9 mouse cellular contexts compared by ENCODE assay signal in genomic region chr16:95749291-95750103, GRCm38 (mm10). TPM values are rescaled to one million over a fixed set of nuclear protein-coding genes. Genes with fewer than 3 reads are reported as not detected.
DNase-seq lines count a peak whose midpoint lies in the region; ATAC-seq and TF ChIP-seq lines count a peak whose summit lies in the region.
"Had no signal": no experiment of that assay in that cellular context is flagged by ENCODE, and none has a peak within 500 bp of the region (broad histone marks: within the 10 kb centered on the region; RNA-seq: fewer than 3 reads in every experiment).

No protein-coding gene starts in this region.

- no peak for ATAC-seq in lung, embryonic 15.5 days (ENCODE audit: borderline replicate concordance, extremely low read depth, low FRiP score, low TSS enrichment)
- peak; percentile 17 for ATAC-seq in Patski
- ATAC-seq in inflammation-experienced regulatory T-cells, adult 6 months = peak; percentile 39
- ATAC-seq in stomach, embryonic 16.5 days (ENCODE audit: insufficient read depth, low FRiP score) = peak; percentile 50; the same call in 1 of the 2 replicates

- peaks cover 35% of the 10 kb centered on the region for H3K4me1 ChIP-seq in lung, embryonic 15.5 days
- H3K4me1 ChIP-seq in stomach, embryonic 16.5 days (ENCODE audit: control insufficient read depth, insufficient read depth, low read length) = peaks cover 16% of the 10 kb centered on the region
- H3K4me1 ChIP-seq in forebrain, embryonic 10.5 days = 0 out of 2 replicates have a peak, but pooled peaks cover 3% of the 10 kb centered on the region

- H3K4me2 ChIP-seq in lung, embryonic 15.5 days = no peak overlapping the region
- H3K4me2 ChIP-seq in stomach, embryonic 16.5 days (ENCODE audit: low read depth, low read length) = no peak overlapping the region
- H3K4me2 ChIP-seq: heart, embryonic 13.5 days had no signal

- no peaks in the 10 kb centered on the region for H3K27me3 ChIP-seq in lung, embryonic 15.5 days
- H3K27me3 ChIP-seq in Patski = no peaks in the 10 kb centered on the region
- no peaks in the 10 kb centered on the region for H3K27me3 ChIP-seq in stomach, embryonic 16.5 days (ENCODE audit: control insufficient read depth, insufficient read depth, low read length)
- H3K27me3 ChIP-seq in forebrain, embryonic 10.5 days (ENCODE audit: poor library complexity, severe bottlenecking) = no peaks in the 10 kb centered on the region
- H3K27me3 ChIP-seq: heart, embryonic 13.5 days had no signal

- in situ Hi-C loops in Patski (cut with MboI; ENCODE audit: low pct_unique_long_range_greater_than_20kb) = no loop called here

- no peak for TF ChIP-seq CTCF in Patski (IDR thresholded peaks at IDR 0.05)

- DNase-seq in lung, postnatal 14 days = no peak
- no peak for DNase-seq in Patski (ENCODE audit: low read depth, low spot score)
- DNase-seq in cerebellum, postnatal 25 days = no peak
- DNase-seq in forebrain, embryonic 10.5 days (ENCODE audit: extremely low spot score, low spot score) = no peak
- no peak for DNase-seq in cerebellum, adult 9-11 months

- CTCF ChIA-PET in Patski (lab: Charles Lee) = interaction anchor here (1.4 kb wide), 1 partner anchor 24 kb away, joined by 3 read pairs; no protein-coding TSS in a partner anchor

- POLR2A ChIA-PET in Patski (lab: Charles Lee) = no interaction called here

- no peak overlapping the region for H3K9ac ChIP-seq in lung, embryonic 15.5 days
- no peak overlapping the region for H3K9ac ChIP-seq in stomach, embryonic 16.5 days (ENCODE audit: low read length)
- H3K9ac ChIP-seq: heart, embryonic 13.5 days had no signal

- H3K36me3 ChIP-seq in lung, embryonic 15.5 days = no peaks in the 10 kb centered on the region
- no peaks in the 10 kb centered on the region for H3K36me3 ChIP-seq in stomach, embryonic 16.5 days (ENCODE audit: control insufficient read depth, insufficient read depth, low read length)
- no peaks in the 10 kb centered on the region for H3K36me3 ChIP-seq in forebrain, embryonic 10.5 days (replicated peaks)
- H3K36me3 ChIP-seq: heart, embryonic 13.5 days had no signal

- H3K27ac ChIP-seq in lung, embryonic 15.5 days = 0 out of 2 replicates have a peak overlapping the region, but pooled peaks have one; percentile 21
- H3K27ac ChIP-seq in stomach, embryonic 16.5 days (ENCODE audit: low read length) = peak overlapping the region; percentile 49
- H3K27ac ChIP-seq in forebrain, embryonic 10.5 days = no peak overlapping the region
- H3K27ac ChIP-seq: heart, embryonic 13.5 days had no signal

- H3K9me3 ChIP-seq in lung, embryonic 15.5 days = no peaks in the 10 kb centered on the region
- no peaks in the 10 kb centered on the region for H3K9me3 ChIP-seq in stomach, embryonic 16.5 days (replicated peaks; ENCODE audit: control insufficient read depth, low read length)
- H3K9me3 ChIP-seq in forebrain, embryonic 10.5 days = no peaks in the 10 kb centered on the region
- H3K9me3 ChIP-seq: heart, embryonic 13.5 days had no signal

- H3K4me3 ChIP-seq in lung, embryonic 15.5 days = no peak overlapping the region
- H3K4me3 ChIP-seq in stomach, embryonic 16.5 days (replicated peaks; ENCODE audit: low read length) = no peak overlapping the region
- no peak overlapping the region for H3K4me3 ChIP-seq in forebrain, embryonic 10.5 days
- H3K4me3 ChIP-seq: heart, embryonic 13.5 days had no signal

- 45% methylated on average over 12 of the region's 12 CpGs for WGBS in lung, embryonic 15.5 days
- WGBS in stomach, embryonic 16.5 days = 45% methylated on average over 12 of the region's 12 CpGs
- 86% methylated on average over 12 of the region's 12 CpGs for WGBS in forebrain, embryonic 10.5 days

RNA-seq across cellular contexts. Expression of gene Ets2, which starts 47.6 kb away (rescaled TPM):
- 96.1 and 107 TPM in 2 replicates for polyA plus RNA-seq in lung, embryonic 15.5 days (2015; fragmentation: Nextera tagmentation; extraction: Ambion mirVana)
- 37.0 TPM for polyA plus RNA-seq in Patski (2021)
- 1 to 10 TPM; 2.4 to 4.0 (median 2.7) TPM for polyA plus RNA-seq in inflammation-experienced regulatory T-cells, adult 6 months (2017; shearing (Covaris generic))
- 59.8 and 64.8 TPM in 2 replicates for polyA plus RNA-seq in stomach, embryonic 16.5 days (2015; fragmentation: Nextera tagmentation; extraction: Ambion mirVana)
- polyA plus RNA-seq in forebrain, embryonic 10.5 days (2016; fragmentation: Nextera tagmentation; extraction: Ambion mirVana) = 14.2 and 16.8 TPM in 2 replicates
